Mouse (Mus musculus): ENCODE data around the gene Pfkfb4.

DNA sequence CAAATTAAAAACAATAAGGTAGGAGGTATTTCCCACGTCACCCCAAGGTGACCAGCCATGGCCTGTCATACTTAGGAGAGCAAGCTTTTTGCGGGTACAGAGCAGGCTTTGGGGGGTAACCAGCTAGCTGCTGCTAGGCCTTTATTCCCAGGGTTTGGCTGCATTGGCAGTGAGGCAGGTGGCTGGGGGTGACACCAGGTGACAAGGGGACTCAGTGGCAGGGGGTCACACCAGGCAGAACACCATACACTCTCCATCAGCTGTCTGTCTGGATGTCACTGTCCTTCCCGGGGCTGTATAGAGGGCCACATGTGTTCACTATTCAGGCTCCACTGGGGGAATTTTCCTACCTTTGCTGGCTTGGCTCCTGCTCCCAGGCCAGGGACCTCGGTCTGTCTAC, 65.3 kb downstream of the Pfkfb4 start:
- TF ChIP-seq GATA1 (IDR thresholded peaks at IDR 0.05; ENCODE audit: borderline replicate concordance, low read length): no peak
- no peak for TF ChIP-seq CTCF (IDR thresholded peaks at IDR 0.05; ENCODE audit: low read depth, low read length)
- TF ChIP-seq POLR2AphosphoS5 (IDR thresholded peaks at IDR 0.05; ENCODE audit: insufficient replicate concordance, low read depth, low read length): no peak
